Mouse (Mus musculus) intestine, postnatal 0 days (tissue): ENCODE measurements at regions not wholly inside any gene's neighbourhood (a gene's known extent, or its start where the extent isn't known, plus 50 kb on each side); places are given as distances from the start of the nearest gene placed in this dataset.
A peak's percentile ranks its signal among the peaks of the same experiment; 100 is the strongest.
"Not testable (repeated sequence)": the region's sequence is repeated elsewhere in the genome, so short reads cannot be mapped to it uniquely, and the experiment has no call there.

ENCODE experiments used
- ATAC-seq: fragments of 200-750 bp; cut with Nextera tagmentation; 2 replicates; pipeline ENCODE4 v1.8.0; 2017; ENCODE audit warnings: mild to moderate bottlenecking, moderate TSS enrichment, moderate library complexity
- H3K27ac ChIP-seq: fragments of 300-500 bp; sonication (generic); 2 replicates; pipeline ENCODE4 v1.5.1; 2014; ENCODE audit warnings: mild to moderate bottlenecking, low read depth, low read length, moderate library complexity
- H3K27me3 ChIP-seq: fragments of 300-500 bp; sonication (generic); replicated peaks from 2 replicates; pipeline ENCODE4 v1.6.1; 2014; ENCODE audit warnings: low read length, mixed read lengths; ENCODE audit not compliant: control insufficient read depth, insufficient read depth
- H3K36me3 ChIP-seq: fragments of 300-500 bp; sonication (generic); 2 replicates; pipeline ENCODE4 v1.6.1; 2014; ENCODE audit warnings: mild to moderate bottlenecking, moderate library complexity; ENCODE audit not compliant: control insufficient read depth, insufficient read depth
- H3K4me1 ChIP-seq: fragments of 300-500 bp; sonication (generic); replicated peaks from 2 replicates; pipeline ENCODE4 v1.6.1; 2014; ENCODE audit warnings: antibody characterized with exemption, low read length, mixed read lengths; ENCODE audit not compliant: control insufficient read depth, insufficient read depth
- H3K4me2 ChIP-seq: fragments of 300-500 bp; sonication (generic); replicated peaks from 2 replicates; pipeline ENCODE4 v1.6.1; 2014; ENCODE audit warnings: low read depth, mild to moderate bottlenecking, moderate library complexity
- H3K4me3 ChIP-seq: fragments of 300-500 bp; sonication (generic); 2 replicates; pipeline ENCODE4 v1.5.1; 2014; ENCODE audit warnings: low read depth, low read length
- H3K9ac ChIP-seq: fragments of 300-500 bp; sonication (generic); 2 replicates; pipeline ENCODE4 v1.6.1; 2014; ENCODE audit warnings: mild to moderate bottlenecking, low read depth, low read length
- H3K9me3 ChIP-seq: fragments of 300-500 bp; sonication (generic); 2 replicates; pipeline ENCODE4 v1.6.1; 2016; ENCODE audit warnings: mixed run types; ENCODE audit not compliant: control insufficient read depth
- CTCF ChIP-seq: sonication (generic); IDR thresholded peaks from 2 replicates; pipeline ENCODE4 v1.5.1; 2016; ENCODE audit warnings: low read depth, mild to moderate bottlenecking, control low read depth, antibody characterized with exemption, moderate library complexity
- WGBS: fragments of 180-500 bp; shearing (Covaris S2); extraction: QIAGEN DNeasy Blood & Tissue Kit; methylation state at CpG from one replicate; pipeline ENCODE4 v1.1.7; 2014; 5-methylcytosine and 5-hydroxymethylcytosine counted together

GRCm38 (mm10) chr10:33715701-33716250, 70.7 kb downstream of the Sult3a2 start:
- TF ChIP-seq CTCF: no peak
- Histone ChIP-seq H3K36me3 (no peaks in the 10 kb centered on the region), H3K4me2 (no peak overlapping the region), H3K4me1 (no peaks in the 10 kb centered on the region), H3K9ac (no peak overlapping the region), H3K9me3 (no peaks in the 10 kb centered on the region), H3K4me3 (no peak overlapping the region), H3K27me3 (no peaks in the 10 kb centered on the region), H3K27ac (no peak overlapping the region)
- no peak for ATAC-seq
- 63% methylated on average over 5 of the region's 5 CpGs for WGBS

DNA sequence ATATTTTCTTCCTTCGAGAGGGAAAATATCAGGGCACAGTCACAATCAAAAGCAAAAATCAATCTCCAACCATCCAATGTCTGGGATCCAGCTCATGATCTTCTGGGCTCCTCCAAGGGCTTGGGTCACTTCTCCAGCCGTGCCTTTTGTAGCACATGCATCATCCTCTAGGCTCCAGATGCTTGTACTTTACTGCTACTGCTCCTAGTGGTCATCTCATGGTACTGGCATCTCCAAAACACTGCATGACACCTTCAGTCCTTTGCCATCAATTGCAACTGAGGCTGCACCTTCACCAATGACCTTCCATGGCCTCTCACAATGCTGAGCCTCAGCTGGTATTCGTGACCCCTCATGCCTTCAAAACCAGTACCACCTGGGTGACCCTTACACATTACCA, 77.8 kb downstream of the Sult3a2 start:
- not testable (repeated sequence) for H3K9me3 ChIP-seq, ATAC-seq, H3K27me3 ChIP-seq, H3K27ac ChIP-seq, H3K4me2 ChIP-seq, H3K36me3 ChIP-seq, H3K9ac ChIP-seq, H3K4me3 ChIP-seq, H3K4me1 ChIP-seq
- WGBS: 70% methylated on average over 3 of the region's 3 CpGs
- TF ChIP-seq CTCF: peak; percentile 11; the same call in 1 of the 2 replicates

- not testable (repeated sequence) for H3K27ac ChIP-seq, ATAC-seq, H3K36me3 ChIP-seq, H3K4me1 ChIP-seq, H3K4me2 ChIP-seq, H3K9ac ChIP-seq, H3K27me3 ChIP-seq, H3K4me3 ChIP-seq, H3K9me3 ChIP-seq
- 92% methylated on average over 3 of the region's 3 CpGs for WGBS
Measured at GRCm38 (mm10) chr10:33704245-33704644, 79.7 kb upstream of the Clvs2 start.

- ATAC-seq: no peak
- TF ChIP-seq CTCF: peak; percentile 77
- no peaks in the 10 kb centered on the region for H3K4me1 ChIP-seq
Measured at GRCm38 (mm10) chr10:33703420-33703819, 78.9 kb upstream of the Clvs2 start.

More at GRCm38 (mm10) chr10:33703420-33703819, 78.9 kb upstream of the Clvs2 start:
- Histone ChIP-seq H3K9ac (no peak overlapping the region), H3K27ac (no peak overlapping the region), H3K4me2 (no peak overlapping the region), H3K4me3 (no peak overlapping the region), H3K9me3 (no peaks in the 10 kb centered on the region), H3K36me3 (no peaks in the 10 kb centered on the region), H3K27me3 (no peaks in the 10 kb centered on the region)
- 41% methylated on average over 3 of the region's 3 CpGs for WGBS
